Mouse (Mus musculus): Measurements from ENCODE around the gene Mgarp.

- TF ChIP-seq CTCF (IDR thresholded peaks at IDR 0.05; ENCODE audit: control insufficient read depth, insufficient read depth, insufficient read length), result no peak
- TF ChIP-seq MAX (IDR thresholded peaks at IDR 0.05), result no peak
- TF ChIP-seq USF1 (IDR thresholded peaks at IDR 0.05; ENCODE audit: low read depth), result no peak
These were observed 25.4 kb upstream of the Mgarp start for GRCm38 (mm10) chr3:51421921-51422320.
